Mouse (Mus musculus) megakaryocyte, embryonic 14.5 days (primary cell): ENCODE measurements at regions not wholly inside any gene's neighbourhood (a gene's known extent, or its start where the extent isn't known, plus 50 kb on each side); places are given as distances from the start of the nearest gene placed in this dataset.

Experiments used
- FLI1 ChIP-seq: IDR thresholded peaks from 2 replicates; pipeline ENCODE4 v1.6.1; 2012; ENCODE audit warnings: low read length, inconsistent platforms, mixed read lengths
- GATA1 ChIP-seq: IDR thresholded peaks from 3 replicates; pipeline ENCODE4 v1.6.1; 2012; ENCODE audit warnings: mixed read lengths, low read length, inconsistent platforms, borderline replicate concordance

GRCm38 (mm10) chr3:61073806-61074205 is 71.2 kb downstream of the P2ry1 start:
- TF ChIP-seq GATA1 (no peak), FLI1 (no peak)
